Mouse (Mus musculus) skeletal muscle tissue, adult 2 months (tissue): ENCODE measurements at regions not wholly inside any gene's neighbourhood (a gene's known extent, or its start where the extent isn't known, plus 50 kb on each side); places are given as distances from the start of the nearest gene placed in this dataset.
A peak's percentile ranks its signal among the peaks of the same experiment; 100 is the strongest.

Source experiments
- DNase-seq: peaks from one replicate; pipeline ENCODE4 v3.0.0-alpha.2; 2012; ENCODE audit warnings: low read depth, low spot score

DNA sequence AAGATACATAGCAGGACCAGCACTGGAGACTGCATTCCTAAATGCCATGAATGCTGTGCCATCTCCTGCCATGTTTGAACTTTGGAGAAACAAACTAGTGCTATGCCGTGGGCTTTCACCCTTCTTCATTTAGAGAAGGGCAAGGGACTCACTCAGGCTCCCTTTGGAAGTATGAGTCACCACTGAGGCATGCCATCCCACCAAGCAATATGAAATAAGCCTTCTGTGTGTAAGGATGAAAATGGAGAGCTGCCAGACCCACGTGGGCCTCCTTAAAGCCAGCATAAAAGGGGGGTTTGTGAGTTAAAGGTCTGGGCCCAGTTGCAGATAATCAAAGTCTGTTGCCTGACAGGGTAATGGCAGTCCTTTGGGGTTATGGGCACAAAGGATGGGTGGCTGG, 159.0 kb downstream of the H2al1j start:
- DNase-seq, result no peak

- no peak for DNase-seq
Observed at GRCm38 (mm10) chrX:11487876-11488275, 160.3 kb downstream of the H2al1j start.

DNA sequence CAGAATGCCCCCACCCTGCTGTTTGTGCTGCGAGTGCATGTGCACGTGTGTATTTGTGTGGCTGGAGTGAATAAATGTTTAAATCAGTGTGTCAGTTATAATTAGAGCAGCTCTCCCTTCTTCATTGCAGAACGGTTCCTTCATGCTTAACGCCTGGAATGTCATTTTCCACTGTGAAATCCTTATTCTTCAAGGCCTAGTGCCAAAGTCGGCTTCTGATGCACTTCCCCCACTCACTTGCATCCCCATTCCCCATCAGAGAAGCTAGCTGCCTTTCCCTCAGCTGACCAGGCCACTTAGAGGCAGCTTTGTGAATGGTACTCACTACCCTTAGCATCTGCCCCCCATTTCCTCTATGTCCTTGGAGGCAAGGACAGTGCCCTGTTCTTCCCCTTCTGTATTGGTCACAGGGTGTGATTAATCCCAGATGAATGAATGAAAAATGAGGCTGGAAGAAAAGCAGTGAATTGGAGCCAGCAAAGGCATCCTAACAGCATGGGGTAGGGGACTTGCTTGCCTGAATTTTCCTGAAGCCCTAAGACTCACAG, 162.6 kb downstream of the H2al1j start:
- DNase-seq, result no peak

DNA sequence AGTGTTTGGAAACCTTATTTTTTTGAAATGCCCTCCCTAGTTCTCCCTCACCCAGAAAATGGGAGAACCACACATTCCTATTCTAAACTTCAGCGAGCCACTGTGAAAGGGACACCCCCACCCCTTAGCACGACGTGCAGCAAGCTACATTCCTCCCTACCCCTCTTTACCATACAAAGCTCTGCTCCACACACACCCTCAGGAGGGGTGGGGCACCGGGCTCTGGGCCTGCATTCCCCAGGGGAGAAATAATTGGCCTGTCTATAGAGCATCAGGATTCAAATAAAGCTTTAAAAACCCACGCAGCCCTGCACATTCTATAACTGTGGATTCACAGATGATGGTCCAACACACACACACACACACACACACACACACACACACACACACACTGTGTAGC, 163.6 kb downstream of the H2al1j start:
- no peak for DNase-seq

DNA sequence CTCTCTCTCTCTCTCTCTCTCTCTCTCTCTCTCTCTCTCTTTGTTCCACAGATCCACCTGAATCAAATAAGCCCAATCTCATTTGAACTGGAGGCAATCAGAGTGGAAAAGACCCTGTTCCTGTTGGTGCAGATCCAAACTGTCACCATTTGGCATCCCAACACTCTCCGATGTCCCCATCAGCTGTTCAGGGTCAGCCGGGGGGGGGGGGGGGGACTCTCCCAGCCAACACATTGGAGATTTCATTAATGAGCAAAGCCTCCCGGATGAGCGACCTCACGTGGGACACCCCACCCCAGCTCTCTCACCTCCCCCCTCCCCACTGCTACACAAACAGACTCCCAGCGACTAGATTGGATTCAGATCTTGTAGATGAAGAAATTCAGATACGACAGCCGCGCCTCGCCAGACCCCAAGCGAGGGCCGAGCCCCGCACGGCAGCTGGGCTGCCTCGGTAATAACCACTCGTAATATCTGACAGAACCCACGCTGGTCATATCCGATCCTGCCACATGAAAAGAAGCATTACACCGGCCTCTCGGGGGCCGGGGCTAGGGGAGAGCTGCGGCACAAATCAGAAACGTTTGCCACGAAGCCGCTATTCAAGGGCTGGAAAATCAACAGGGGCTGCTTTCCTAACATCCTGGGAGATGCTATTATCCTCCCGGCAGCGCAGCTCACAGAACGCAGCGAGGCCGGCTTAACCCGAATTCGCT, 164.2 kb downstream of the H2al1j start:
- no peak for DNase-seq

DNA sequence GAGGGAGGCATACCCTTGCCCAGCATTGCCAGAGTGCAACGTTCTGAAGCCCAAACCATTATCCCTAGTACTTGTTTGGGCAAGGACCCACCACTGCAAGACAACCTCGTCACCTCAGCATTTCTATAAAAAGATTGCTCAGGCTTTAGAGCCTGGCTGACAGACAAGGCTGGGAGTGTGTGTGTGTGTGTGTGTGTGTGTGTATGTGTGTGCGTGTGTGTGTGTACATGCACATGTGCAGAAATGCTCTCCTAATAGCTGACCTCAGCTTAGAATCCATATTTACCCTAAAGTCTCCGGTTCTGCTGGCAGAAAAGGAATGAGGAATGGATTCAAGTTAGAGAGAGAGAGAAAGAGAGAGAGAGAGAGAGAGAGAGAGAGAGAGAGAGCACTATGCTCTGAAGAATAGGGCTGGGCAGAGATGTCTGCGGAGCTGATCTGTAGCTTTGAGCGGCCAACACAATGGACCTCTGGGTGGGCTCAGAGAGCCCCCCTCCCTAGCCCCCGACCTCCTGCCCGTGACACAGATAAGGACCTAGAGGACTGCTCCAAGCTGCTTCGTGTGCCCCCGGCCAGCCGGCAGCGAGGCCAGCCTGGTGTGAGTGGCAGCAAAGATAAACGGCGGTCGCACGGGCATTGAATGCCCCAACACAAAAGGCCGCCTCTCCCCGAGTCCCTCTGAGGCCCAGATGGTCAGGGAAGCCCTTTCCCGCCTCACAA, 166.1 kb downstream of the H2al1j start:
- peak; percentile 29 for DNase-seq

GRCm38 (mm10) chrX:11494246-11494630, 166.6 kb downstream of the H2al1j start:
- DNase-seq, result peak; percentile 32

- DNase-seq, result peak; percentile 45
Observed at GRCm38 (mm10) chrX:11512439-11512838, 184.8 kb downstream of the H2al1j start.

DNA sequence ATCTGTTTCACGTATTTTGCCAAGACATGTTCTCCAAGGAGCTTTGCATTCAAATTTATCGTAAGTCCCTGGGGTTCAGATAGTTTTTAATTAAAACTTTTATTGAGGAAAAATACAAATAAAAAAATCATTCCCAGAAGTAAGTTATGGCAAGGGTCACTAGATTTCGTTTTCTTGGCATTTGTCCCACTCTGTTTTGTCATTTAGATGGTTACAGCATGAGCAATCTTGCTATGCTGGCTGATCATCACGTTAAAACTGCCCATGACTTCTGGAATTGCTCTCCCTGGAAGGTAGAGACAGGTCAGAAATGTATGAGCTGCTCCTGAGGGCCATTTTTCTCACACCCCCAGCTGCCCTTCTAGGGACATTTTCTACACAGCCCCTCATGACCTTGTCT, 185.3 kb downstream of the H2al1j start:
- peak; percentile 7 for DNase-seq

DNA sequence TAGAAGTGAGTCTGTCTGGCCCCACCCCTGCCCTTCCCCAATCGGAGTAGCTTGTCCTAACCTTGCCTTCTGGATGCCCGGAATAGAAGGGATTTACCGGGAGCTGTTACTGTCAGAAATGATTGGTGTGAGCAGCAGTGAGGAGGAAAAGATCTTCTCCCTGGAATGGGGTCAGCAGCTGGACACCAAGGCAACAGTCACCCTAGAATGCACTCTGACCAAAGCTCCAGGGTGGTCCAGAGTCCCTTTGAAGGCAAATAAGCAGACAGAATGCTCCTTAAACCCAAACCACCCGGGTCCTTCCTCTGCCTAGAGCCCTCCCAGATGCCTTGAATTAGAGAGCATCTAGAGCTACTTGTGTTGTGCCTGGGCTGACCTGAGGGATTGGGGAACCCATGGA, 196.2 kb downstream of the H2al1j start:
- DNase-seq, result peak; percentile 4

- DNase-seq, result no peak
Observed at GRCm38 (mm10) chrX:11525326-11525725, 197.7 kb downstream of the H2al1j start.

DNA sequence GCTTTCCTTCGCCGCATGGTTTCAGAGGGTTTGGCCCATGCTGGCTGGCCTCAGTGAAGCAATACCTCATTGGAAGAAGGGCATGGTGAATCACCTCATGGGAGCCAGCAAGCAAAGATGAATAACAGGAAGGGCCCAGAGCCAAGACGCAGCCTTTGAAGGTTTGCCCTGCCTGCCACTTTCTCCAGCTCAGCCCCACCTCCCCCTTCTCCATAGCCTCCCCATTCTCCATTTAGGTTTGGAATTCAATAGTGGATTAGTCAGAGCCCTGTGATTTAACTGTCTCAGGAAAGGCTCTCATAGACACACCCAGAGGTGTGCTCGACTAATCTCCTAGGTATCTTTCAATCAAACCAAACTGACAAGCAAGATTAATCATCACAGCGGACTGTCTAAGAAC, 201.0 kb downstream of the H2al1j start:
- no peak for DNase-seq

GRCm38 (mm10) chrX:11529221-11529620, 201.6 kb downstream of the H2al1j start:
- DNase-seq, result no peak

GRCm38 (mm10) chrX:11532817-11533216, 205.2 kb downstream of the H2al1j start:
- no peak for DNase-seq

DNA sequence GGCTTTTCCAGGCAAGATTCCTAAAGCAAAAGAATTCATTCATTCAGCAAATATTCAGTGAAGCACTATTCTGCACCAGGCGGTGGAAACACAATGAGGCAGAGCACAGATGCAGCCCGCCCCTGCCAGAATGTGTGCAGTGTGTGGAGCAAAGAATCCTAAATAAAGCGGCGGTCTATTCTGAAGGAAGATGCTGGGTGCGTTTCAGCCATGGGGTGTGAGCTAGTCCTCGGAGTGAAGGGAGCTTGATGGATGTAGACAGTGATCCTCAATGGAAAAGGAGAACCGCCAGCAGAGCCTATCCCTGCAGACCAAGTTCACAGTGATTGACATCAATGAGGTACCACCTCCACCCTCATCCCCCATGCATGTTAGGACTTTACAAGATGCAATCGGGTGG, 206.2 kb downstream of the H2al1j start:
- no peak for DNase-seq

- DNase-seq, result no peak
Observed at GRCm38 (mm10) chrX:11541011-11541410, 213.4 kb downstream of the H2al1j start.

DNA sequence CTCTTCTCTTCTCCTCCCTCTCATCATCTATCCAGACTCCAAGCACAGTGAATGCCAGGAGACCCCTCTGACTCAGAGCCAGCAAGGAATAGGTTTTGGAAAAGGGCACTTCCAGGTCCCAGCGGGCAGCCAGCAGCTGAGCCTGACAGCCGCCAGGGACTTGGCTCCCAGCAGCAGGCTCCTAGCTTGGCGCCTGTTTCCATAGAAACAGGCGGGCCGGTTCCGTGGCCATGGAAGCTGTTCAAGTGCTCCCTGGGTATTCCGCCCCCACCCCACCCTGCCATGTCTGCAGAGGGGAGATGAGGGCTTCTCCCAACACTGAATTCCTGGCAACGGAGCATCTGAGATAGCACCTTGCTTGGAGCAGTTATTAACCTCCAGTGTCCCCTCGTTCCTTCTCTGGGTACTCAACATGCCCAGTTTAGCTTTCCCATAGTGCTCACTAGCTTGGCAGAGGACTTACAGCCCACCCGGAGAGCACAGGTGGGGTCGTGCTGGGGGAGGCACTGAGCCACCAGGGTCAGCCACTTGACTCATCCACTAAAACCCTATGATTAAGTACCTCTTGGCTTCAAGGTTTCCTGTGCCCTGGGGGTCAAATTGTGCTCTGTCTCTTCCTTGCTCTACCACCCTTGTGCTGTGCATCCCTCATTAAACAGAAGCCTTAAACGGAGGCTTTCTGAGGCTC, 222.7 kb downstream of the H2al1j start:
- DNase-seq, result no peak

DNA sequence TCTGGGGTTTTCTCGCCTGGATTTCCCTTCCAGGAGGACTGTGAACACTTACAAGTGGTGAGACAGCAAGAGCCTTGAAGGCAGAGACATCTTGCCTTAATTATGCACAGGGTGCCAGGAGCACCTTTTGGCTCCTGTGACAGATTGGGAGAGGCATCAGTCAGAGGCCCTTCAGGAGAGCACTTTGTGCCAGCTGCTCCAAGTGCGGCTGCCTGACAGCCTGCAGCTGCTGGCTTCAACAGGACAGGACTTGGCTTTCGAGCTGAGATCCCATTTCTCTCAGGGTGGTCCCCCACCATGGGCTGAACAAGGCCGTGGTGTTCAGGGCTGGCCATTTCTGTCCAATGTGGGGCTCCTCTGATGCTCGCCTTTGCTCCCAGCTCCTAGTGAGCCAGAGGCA, 224.6 kb downstream of the H2al1j start:
- DNase-seq, result no peak

DNA sequence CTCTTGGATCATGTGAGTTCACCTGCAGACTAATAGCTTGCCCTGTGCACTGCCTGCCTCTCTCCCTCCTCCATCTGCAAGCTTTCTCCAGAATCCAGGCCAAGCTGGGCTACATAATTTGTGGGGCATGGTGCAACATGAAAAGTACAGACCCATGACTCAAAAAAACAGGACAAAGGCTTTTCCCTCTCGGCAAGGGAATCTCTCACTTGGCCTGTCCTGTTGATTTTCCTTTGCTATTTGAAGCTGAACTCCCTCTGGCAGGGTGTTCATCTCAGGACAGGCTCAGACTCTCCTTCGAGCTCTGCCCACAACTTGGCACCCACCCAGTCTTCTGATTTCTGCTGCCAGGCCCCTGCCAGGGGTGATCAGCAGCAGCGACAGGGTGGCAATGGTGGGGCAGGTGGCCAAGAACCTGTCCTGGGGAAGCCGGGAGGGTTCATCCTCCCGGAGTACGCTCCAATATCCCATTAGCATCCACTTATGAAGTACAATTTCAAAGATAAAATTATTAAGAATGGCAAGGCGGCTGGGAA, 227.5 kb downstream of the H2al1j start:
- no peak for DNase-seq

GRCm38 (mm10) chrX:11558260-11558659, 230.6 kb downstream of the H2al1j start:
- DNase-seq, result no peak

- DNase-seq, result no peak
Observed at GRCm38 (mm10) chrX:11560550-11561276, 233.1 kb downstream of the H2al1j start.

GRCm38 (mm10) chrX:11565888-11566287, 238.3 kb downstream of the H2al1j start:
- no peak for DNase-seq
